Mouse (Mus musculus) kidney, postnatal 25 days (tissue): ENCODE results near the gene Grm6.
A peak's percentile ranks its signal among the peaks of the same experiment; 100 is the strongest.

ENCODE experiments used
- DNase-seq, 2 experiments: peaks; one replicate each; pipeline ENCODE4 v3.0.0; 2021; ENCODE audit warnings: mixed read lengths in 2 of 2

Gene Grm6

DNA sequence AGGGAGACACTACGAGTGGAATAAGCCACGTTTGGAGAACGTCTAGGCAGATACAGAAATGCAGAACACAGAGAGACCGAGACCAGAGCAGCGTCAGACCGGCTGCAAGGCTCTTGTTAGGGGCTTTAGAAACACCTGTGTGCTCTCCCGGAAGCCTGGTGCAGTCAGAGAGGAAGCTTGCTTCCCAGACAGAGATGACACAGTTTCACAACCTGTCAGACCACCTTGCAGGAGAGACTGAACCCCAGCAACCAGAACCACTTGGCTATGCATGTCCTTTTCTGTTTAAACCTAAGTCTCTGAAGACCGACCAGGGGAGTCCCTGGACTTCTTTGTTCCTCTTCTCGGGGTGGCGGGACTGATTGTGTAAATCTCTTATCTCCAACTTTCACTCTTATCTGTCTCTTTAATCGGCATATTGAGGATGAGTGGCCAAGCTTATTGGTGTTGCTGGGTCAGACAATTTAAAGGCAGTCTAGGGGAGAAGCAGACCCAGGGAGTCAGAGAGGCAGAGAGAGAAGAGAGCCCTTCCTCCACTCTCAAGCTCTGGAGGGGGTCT is at the start of gene Grm6:
Gene Grm6, plus strand, starts transcription at position 509 of the 559 bp plus-strand sequence.
- DNase-seq: no peak

DNA sequence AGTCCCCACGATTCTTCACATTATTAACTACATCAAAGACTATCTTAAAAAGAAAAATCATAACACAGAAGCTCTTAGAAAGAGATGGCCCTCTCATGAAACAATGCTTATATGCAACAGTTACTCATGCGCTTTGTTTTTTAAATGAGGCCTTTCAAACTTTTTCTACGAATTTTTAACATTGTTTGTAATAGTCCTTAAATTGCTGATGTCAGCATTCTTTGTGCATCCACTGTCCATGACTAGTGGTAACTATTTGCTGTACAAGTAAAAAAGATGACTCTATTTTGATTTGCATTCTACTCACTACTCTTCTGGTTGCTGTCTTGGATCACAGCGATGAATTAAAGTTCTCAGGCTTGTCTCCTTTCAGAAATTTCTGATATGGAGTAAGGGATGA is 36.3 kb upstream of the Grm6 start:
- no peak for DNase-seq

DNA sequence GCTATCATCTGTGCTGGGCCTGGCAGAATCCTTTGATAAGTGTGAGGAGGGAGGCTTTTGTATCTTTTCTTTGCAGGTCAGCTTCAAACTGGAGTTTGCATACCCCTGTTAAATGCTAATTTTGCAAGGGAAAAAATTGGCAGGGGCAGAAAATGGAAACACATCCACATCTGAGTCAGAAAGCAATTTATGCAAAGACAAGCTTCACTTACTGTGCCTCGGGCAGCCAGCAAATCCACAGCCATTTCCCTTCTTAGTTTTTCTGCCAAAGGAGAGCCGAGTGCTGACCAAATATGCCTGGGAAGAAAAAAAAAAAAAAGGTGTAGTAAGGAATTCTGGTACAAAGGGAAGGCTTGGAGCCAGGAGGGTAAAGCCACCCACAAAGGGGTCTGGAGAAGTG is 24.3 kb upstream of the Grm6 start:
- DNase-seq: peak; percentile 6 to 39

DNA sequence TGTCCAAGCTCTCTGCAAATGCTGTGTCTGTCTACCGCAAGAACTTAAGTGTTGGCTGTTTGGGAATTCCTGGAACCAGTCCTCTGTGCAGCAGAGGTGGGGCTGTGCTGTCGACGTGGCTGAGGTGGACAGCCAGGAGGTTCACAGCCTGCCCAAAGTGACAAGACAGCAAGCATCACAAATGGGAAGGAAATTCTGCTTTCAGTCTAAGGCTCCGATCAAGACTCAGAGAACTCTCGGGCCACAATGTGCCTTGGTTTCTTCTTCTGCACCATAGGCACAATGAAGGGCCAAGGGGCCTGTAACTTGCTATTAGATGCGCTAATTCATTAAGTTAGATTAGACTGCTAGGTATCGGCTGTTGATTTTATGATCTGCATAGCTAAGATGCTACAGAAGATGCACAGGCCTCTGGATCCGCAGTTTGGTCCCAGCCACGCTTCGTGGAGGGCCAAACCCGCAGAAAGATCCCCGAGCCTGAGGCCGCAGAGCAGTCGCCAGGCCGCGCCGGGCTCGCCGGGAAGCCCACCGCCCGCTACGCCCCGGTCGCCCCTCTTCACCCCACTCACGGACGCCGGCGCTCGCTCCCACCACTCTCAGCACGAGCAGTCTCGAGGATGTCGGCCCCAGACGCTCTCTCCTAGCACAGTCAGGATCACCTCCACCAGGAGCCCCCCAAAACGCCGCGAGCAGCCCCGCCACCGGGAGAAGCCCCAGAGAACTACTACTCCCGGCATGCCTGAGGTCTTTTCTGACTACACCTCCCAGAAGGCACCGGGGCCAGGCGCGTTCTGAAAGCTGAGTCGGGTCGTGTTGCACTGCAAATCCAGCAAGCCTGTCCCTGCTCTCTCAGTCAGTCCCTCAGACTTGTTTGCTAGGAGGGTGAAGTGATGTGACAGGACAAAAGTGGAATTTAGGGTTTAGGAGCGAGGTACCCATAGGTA is 23.2 kb upstream of the Grm6 start, which contains the start of gene Zfp354c:
Gene Zfp354c, minus strand, starts transcription at position 715 of the 944 bp plus-strand sequence.
- DNase-seq: peak; percentile 88 to 90

DNA sequence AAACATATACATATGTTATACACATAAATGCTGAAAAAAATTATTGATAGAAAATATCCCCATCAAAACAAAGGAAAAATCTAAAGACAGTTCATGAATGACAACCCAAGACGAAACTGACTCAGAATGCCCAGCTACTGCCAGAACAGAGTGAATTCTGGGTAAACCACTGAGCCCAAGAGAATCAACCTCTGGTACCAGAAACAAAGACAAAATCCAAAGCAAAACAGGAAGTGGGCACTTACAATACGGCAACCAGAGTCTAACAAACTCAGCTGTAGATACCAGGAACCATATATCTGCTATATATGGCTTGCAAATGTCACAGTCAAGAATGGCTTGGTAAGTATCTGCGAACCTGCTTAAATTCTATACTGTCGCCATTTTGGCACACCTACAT is 14.8 kb upstream of the Grm6 start:
- DNase-seq: no peak

DNA sequence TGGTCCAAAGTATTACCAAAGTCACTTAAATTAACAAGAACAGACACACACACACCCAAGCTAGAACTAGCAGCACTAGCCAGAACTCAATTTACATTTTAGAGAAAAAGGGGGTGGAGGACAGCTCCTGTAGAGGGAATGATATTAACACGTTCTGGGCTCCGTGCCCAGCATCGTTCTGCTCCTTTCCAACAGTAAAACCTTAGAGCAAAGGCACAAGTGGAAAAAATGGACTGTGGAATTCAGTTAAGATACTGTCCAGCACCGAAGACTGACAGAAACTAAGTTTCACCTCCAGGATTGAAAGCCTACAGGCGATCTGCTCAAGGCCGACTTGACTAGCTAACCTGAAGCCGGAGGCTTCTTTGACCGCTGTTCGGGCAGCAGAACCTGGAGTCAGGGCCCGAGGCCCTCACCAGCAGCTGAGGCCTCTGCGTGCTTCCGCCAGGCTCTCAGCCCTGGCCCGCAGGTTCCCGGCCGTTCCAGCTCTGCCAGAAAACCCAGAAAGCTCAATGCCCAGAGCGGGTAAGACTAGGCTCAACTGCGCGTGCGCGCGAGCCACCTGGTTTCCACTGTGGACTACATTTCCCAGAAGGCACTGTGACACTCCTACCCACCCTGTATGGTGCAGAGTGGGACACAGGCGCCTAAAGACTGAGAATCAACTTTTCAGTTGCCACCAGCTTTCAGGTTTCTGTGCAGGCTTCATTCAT is 9.3 kb upstream of the Grm6 start, which contains the start of gene Zfp879:
Gene Zfp879, minus strand, starts transcription at position 530 of the 713 bp plus-strand sequence.
- DNase-seq: peak; percentile 96 to 97

DNA sequence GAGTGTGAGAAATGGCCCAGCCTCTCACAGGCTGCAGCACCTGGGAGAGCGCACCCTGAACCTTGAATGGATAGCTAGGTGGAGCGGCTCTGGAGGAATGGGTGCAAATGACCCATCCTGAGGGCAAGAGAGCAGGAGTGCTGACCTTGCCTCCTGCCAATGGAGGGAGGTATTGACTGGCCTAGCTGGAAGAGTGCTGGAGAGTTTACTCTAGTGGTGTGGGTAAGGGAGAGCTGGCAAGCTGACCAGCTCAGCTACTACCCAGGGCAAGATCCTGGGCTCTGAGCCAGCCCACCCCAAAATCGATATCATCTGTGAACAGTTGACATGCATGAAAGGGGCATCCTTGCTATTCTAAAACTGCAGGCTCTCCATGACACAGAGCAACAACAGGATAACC is 4.5 kb upstream of the Grm6 start:
- DNase-seq: no peak

DNA sequence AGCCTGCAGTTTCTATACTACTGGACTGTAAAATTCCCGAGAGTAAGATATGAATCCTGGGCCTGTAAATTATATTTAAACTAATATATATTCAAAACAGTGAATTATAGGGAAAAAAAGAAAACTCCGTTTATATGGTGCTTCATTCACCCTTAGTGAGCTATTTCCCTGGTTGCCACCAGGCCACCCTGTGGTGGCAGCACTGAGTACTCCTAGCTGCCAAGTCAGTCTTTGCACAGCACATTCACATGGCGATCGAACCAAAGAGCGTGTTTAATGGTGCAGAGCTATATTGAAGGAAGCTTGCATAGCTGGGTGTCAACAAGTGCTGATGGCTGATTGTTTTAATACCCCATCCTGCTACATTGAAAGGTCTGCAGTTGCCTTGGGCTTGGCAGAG is 3.4 kb upstream of the Grm6 start:
- no peak for DNase-seq

DNA sequence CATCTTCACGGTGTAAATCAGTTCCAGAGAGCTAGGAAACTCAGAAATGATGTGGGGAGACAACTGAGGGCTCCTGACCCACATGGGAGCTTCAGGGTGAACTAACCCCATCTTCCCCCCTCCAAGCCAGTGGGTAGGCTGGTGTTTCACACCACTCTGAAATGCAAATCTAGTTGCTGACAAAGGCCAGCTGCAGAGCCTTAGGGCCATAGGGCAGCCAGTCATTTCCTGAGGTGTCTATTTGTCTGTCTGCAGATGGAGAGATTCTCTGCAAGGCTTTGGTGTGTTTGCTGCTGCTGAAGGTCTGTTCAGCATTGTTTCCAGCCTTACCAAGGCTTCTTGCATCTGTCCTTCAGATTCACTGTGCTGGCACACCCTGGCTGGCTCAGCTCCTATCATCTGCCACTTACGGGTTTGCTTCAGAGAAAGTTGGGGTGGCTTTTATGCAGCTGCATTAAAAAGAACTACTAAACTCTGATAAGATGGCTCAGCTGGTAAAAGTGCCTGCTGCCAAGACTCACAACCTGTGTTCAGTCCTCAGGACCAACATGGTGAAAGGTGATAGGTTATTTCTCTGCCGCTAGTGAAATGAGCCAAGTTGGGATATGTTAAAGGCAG is 1.9 kb upstream of the Grm6 start:
- no peak for DNase-seq

DNA sequence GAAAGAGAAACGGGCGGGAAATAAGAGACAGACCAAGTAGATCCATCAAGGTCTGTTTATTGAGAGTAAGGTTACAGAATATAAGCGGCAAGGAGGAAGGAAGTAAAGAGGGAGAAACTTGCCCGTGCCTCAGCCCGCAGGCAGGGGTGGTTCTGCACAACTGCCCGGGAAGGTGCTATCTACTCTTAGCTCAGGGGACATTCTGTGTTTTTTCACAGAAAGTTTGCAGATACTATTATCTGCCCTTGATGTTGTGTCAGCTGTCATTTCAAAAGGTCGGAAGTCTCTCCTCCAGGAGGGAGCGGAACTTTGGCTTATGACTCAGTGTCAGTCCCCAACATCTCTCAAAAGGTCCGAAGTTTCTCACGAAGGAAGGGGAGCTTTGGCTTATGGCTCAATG is 1.2 kb upstream of the Grm6 start:
- DNase-seq: no peak

DNA sequence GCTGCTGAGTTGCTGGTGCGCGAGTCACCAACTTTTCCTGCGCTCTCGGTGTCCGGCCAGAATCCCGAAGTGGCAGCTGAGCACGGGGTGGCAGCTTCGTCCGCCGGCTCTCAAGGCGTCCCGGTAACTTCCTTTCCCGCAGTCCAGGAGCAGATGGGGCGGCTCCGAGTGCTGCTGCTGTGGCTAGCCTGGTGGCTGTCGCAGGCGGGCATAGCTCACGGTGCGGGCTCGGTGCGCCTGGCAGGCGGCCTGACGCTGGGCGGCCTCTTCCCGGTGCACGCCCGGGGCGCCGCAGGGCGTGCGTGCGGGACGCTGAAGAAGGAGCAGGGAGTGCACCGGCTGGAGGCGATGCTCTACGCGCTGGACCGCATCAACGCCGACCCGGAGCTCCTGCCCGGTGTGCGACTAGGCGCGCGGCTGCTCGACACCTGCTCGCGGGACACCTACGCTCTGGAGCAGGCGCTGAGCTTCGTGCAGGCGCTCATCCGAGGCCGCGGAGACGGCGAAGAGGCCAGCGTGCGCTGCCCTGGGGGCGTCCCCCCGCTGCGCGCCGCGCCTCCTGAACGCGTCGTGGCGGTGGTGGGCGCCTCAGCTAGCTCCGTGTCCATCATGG is 610 bp downstream of the Grm6 start:
- peak in 1 of 2 experiments; percentile 9 for DNase-seq

DNA sequence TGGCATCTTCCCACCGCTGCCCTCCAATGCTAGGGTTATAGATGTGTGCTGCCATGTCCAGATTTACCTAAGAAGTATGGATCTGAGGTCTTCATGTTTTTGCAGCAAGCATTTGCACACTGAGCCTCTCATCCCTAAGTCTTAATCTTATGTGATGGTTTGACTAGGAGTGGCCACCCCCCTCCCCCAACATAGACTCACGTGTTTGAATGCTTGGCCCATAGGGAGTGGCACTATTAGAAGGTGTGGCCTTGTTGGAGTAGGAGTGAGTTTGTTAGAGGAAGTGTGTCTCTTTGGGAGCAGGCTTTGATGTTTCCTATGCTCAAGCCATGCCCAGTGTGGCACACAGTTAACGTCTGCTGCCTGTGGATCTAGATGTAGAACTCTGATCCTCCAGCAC is 28.2 kb downstream of the Grm6 start:
- DNase-seq: no peak

DNA sequence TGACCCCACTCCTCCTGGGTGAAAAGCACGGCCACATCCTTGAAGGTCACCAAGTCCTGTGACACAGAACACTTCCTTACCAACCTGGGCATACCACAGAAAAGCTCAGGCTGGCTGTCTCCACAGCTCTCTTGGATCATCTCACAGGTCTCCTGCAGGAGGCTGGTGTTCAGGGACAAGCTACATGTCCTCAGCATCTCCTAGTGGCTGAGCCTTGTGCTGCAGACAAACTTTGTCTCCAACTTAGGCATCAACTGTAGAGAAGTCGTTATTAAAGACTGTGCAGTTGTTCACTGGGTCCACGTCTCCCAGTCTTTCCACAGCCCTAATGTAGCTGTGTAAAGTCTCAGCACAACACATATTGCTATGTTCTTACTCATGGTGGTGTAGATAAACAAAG is 33.3 kb downstream of the Grm6 start:
- DNase-seq: no peak

DNA sequence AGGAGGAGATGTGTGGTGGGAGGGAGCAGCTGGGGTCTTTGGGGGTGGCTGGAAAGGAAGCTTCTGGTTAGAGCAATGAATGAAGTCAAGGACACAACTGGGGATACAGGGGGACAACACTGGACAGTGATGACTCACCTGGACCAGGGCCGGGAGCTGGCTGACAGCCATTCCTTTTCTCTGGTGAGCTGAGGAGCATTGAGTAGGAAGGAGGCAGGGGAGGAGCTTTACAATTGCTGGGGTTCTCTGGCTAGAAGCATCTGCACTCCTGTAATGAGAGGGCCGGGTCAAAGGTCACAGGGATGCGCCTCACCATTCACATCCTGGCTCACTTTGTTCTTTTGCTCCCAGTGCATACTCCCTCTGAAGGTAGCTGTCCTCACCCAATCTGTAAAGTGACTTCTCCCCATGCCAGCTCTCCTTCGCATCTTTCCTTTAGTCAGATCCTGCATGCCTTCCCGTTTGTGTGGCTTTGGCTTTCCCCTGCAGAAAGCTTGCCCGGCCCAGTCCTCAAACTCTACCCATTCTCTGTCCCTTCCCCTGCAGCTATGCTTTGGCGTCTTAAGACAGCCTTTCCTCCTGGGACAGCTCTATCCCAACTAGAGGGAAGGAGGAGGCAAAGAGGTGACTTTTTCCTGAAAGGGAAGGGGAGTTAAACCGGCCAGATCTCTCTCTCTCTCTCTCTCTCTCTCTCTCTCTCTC is 35.9 kb downstream of the Grm6 start:
- DNase-seq: peak; percentile 23 to 47

DNA sequence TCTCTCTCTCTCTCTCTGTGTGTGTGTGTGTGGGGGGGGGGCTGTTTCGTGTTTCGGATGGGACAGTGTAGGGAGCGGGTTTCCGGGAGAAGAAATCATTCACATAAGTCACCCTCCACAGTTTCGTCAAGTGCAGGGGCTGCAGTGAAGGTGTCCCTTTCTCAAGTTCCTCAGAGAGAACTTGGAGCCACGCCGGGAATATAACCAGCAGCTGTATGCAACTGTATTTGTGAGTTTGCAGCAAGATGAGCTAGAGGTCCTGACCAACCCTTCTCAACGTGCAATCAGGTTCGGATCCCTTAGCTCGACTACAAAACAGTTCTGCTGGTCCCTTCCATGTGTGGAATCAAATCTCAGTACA is 36.4 kb downstream of the Grm6 start:
- peak in 1 of 2 experiments; percentile 15 for DNase-seq

DNA sequence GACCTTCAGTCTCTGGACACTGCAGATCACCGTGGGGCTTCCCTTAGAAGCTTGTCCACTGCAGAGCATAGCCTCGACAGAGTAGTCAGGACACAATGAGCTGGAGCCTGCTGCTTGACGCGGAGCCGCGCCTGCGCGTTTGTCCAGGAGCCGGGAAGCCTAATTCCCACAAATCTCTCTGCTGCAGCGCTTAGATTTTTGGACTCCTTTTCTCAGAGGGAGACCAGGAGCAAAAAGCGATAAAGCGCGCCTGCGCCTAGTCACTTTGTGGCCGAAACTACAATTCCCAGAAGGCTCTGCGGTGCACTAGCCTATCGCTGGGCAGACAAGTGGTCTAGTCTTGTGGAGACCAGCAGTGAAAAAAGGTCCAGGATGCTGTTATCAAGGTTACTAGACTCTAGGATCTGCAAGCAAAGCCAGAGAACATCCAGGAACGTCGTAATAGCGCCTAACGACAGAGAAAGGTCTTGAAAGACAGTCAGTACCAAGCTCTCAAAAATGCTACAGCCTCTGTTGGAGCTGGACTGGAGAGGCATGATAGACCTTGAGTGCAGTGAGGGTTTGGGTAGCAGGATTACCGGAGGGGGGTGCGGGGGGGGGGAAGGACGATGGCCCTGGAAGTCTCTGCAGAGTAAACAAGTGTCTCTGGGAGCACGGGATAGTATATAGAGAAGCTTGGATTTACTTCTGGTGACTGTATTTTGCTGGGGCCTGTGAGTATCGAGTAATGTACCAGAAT is 37.1 kb downstream of the Grm6 start, which contains the start of gene Zfp454:
Gene Zfp454, minus strand, starts transcription at position 262 of the 739 bp plus-strand sequence.
- DNase-seq: peak; percentile 91 to 93

DNA sequence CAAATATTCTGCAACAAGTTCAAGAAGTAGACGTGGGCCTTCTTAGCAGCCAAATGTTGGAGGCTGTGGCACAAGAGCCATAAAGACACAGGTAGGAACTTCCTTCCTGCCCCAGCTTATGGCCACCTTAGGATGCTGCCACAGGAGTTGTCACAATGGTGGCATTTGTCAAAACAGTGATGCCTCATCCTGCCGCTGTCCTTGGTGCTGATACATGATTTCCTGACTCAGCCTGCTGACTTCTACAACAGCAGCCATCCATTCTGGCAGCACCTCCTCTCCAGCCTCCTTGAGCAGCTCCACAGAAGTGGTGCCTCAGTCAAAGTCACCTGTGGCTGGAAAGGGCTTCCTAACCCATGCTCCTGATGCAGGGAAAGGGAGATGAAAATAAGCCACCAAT is 42.0 kb downstream of the Grm6 start:
- DNase-seq: no peak

DNA sequence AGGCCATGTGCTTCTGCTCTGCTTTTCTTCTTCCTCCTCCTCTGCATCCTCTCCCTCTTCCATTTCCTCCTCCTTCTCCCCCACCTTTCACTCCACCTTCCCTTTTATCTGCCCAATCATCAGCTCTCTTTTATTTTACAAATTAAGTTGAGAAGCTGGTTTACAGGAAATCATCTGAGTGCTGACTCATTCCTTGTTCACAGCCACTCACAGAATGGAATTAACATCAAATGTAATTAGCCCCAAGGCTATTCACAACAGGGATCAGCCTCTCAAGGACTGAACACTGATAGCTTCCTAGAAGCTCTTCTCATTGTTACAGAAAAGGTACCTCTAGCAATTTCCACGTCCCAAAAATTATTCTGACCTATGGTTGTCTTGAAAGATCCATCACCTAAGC is 46.9 kb downstream of the Grm6 start:
- no peak for DNase-seq

DNA sequence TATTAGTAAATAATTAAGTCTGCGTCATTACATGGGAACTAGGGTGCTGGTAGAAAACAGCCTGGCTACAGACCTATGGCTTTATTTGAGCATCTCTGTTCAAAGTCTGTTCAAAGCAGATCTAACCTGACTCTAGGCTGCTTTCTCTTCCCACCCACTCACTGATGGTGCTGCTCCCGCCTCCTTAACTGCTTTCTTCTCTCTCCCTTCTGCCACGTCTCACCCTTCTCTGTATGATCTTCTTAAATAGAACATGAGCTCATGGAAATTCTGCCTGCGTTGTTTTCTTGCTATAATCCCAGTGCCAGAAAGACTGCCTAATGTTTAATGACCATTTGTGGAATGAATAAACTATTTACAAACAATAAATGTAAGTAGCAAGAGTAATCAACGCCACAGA is 57.7 kb downstream of the Grm6 start:
- DNase-seq: no peak

DNA sequence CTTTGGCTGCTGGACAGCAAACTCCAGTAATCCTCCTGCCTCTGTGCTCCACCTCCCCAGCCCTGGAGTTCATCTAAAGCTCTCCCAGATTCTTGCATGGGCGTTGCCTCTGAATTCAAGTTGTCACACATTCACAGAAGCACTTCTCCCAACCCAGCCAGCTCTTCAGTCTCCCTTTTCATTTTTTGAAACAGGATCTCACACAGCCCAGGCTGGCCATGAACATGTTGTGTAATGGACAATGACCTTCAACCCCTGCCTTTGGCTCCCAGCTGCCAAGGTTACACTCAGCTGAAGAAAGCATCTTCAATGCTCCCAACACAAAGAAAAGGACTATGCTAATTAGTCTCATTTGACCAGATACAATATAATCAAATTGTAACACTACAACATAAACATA is 62.8 kb downstream of the Grm6 start:
- DNase-seq: no peak

DNA sequence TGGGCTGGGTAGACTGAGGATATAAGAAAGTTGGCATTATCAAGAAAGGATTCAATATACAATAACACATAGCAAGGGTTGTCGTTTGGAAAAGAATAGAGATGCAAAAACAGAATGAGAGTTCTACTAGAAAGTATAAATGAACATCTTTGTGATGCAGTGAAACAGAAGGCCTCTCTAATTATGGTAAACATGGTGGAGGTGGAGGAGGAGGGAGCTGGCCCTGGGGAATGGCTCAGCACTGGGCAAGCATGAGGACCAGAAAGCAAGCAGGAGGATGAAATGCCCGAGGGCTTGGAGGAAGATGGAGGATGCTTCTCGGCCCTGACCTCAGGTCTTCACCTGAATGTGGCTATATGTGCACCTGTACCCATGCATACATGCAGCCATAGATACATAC is 64.0 kb downstream of the Grm6 start:
- DNase-seq: no peak
